Mouse (Mus musculus): ENCODE data around the gene Htr5a. TPM values are rescaled to one million over a fixed set of nuclear protein-coding genes. Genes with fewer than 3 reads are reported as not detected.

Htr5a gene
- polyA plus RNA-seq (2017; shearing (Covaris generic)), result not detected

DNA sequence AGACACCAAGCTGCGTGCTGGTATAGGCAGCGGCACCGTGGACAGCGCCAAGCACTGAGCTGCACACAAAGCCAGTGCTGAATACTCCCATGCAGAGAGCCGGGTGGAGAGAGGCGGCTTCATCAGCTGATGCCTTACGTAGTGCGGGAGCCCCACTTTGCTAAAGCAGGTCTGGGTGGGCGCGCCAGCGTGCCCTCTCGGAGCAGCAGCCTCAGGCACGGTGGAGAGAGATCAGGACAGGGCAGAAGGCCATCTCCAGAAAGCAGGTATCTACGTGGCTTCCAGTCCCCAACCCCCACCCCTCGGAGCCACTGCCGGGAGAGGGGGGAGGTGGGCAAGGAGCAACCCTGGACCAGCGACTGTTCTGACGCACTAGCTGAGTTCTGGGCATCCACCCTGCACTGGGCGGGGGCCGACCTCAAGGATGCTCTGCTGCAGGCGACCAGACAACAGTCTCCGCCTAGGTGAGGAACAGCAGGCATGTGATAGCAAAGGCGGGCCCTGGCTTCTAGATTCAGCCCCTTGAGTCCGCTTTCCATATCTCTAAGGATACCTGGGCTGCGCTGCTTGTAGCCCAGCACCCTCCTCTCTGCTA is at the start of gene Htr5a:
Htr5a (plus strand) TSS at position 449 of the 595 bp plus-strand sequence.

Other genes starting within 250 kb of the Htr5a start
- gene Paxip1, start 50.5 kb upstream of the Htr5a start, polyA plus RNA-seq (2017; shearing (Covaris generic)), result 53.9 TPM
- 89.8 TPM for gene Insig1, start 229.2 kb downstream of the Htr5a start, polyA plus RNA-seq (2017; shearing (Covaris generic))